Mouse (Mus musculus): ENCODE results near the gene Enoph1. TPM values are rescaled to one million over a fixed set of nuclear protein-coding genes. Genes with fewer than 3 reads are reported as not detected.

The Enoph1 gene
- total RNA-seq, 2 experiments from 2014 or later = 37.1 to 41.8 TPM

Other genes with a start within 250 kb of the Enoph1 start
- not detected in 2 replicates for gene Vamp9, start 133.7 kb upstream of the Enoph1 start, total RNA-seq (2014; fragmentation: Nextera tagmentation)
- not detected in 2 replicates for gene Vamp9, start 133.7 kb upstream of the Enoph1 start, total RNA-seq (2017)
- 367 and 418 TPM in 2 replicates for gene Hnrnpd, start 61.0 kb upstream of the Enoph1 start, total RNA-seq (2014; fragmentation: Nextera tagmentation)
- 145 and 149 TPM in 2 replicates for gene Hnrnpd, start 61.0 kb upstream of the Enoph1 start, total RNA-seq (2017)
- gene 4930524J08Rik, start 60.9 kb upstream of the Enoph1 start, total RNA-seq (2014; fragmentation: Nextera tagmentation) = 3.4 and 3.5 TPM in 2 replicates
- not detected in 2 replicates for gene 4930524J08Rik, start 60.9 kb upstream of the Enoph1 start, total RNA-seq (2017)
- gene Hnrnpdl, start 321 bp upstream of the Enoph1 start, total RNA-seq (2014; fragmentation: Nextera tagmentation) = 237 and 261 TPM in 2 replicates
- 423 and 495 TPM in 2 replicates for gene Hnrnpdl, start 321 bp upstream of the Enoph1 start, total RNA-seq (2017)
- not detected in 2 replicates for gene Tmem150c, start 119.8 kb downstream of the Enoph1 start, total RNA-seq (2014; fragmentation: Nextera tagmentation)
- not detected in 2 replicates for gene Tmem150c, start 119.8 kb downstream of the Enoph1 start, total RNA-seq (2017)

All from granulocyte monocyte progenitor cell, adult 5-6 weeks (primary cell).